Mouse (Mus musculus) gastrocnemius, postnatal 25 days (tissue): Measurements from ENCODE around the gene Ankib1. TPM values are rescaled to one million over a fixed set of nuclear protein-coding genes. Genes with fewer than 3 reads are reported as not detected.
"Not testable (repeated sequence)": the region's sequence is repeated elsewhere in the genome, so short reads cannot be mapped to it uniquely, and the experiment has no call there.

Experiments
- DNase-seq: peaks from one replicate; pipeline ENCODE4 v3.0.0; 2022
- long read RNA-seq, 2 experiments: library from polyadenylated mRNA; stranded (forward); transcript quantifications; one replicate each; pipeline ENCODE4 v2.0.0; 2021
- total RNA-seq, 2 experiments: library from RNA; stranded (reverse); gene quantifications; 1 replicate in 1 of 2; 2 replicates in 1 of 2; pipeline ENCODE4 v1.2.3; 2021

Gene Ankib1
- total RNA-seq = 10 to 100 TPM; 14.5 to 17.3 TPM
- long read RNA-seq, experiment 1, partial matches to known transcripts = 0 of 8 reads
- long read RNA-seq, experiment 1, other reads (novel, unspliced or antisense) = 4 of 8 reads
- long read RNA-seq, experiment 2, full-length matches to known transcripts = 8 of 18 reads
- long read RNA-seq, experiment 2, partial matches to known transcripts = 4 of 18 reads
- long read RNA-seq, experiment 2, other reads (novel, unspliced or antisense) = 6 of 18 reads

DNA sequence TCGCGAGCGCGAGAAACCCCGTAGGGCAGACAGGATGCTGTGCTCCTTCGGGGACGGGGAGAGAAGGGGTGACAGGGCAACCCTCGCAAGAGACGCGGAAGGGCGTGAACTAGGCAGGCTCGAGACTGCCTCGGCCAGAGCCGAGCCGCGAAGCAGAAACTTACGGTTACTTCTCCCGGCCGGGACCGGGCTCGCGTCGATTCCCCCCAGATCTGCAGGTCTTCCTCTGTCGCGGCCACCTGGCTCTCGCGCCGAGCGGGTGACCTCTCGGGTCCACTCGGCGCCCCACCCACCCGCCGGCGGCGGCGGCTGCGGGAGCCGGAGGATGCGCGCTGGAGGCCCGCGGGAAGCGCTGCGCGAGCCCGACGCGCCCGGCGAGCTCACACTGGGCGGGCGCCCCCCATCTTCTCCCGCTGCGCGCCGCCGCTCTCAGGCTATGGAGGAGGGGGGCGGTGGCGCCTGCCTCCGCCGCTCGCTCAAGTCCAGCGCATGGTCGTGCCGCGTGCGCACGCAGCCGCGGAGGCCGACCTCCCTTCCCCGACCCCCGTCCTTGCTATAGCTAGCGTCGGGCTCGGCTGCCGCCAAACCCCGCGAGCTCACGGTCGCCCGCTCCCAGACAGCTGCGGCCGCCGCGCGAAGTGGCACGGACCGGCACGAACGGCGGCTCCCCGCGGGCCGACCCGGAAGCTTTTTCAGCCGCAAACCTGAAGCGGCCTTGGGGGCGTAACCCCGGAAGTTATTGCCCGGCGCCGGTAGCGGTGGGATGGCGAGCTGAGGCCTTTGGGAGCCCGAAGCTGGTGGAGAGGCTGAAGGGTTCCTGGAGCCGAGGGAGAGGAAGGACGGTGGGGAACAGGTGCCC is at the start of gene Ankib1, which contains the start of gene Krit1:
Ankib1 (minus strand) TSS at position 493 of the 859 bp plus-strand sequence.
Krit1 (plus strand) TSS at position 752 of the 859 bp plus-strand sequence.
- DNase-seq = peak; percentile 88

DNA sequence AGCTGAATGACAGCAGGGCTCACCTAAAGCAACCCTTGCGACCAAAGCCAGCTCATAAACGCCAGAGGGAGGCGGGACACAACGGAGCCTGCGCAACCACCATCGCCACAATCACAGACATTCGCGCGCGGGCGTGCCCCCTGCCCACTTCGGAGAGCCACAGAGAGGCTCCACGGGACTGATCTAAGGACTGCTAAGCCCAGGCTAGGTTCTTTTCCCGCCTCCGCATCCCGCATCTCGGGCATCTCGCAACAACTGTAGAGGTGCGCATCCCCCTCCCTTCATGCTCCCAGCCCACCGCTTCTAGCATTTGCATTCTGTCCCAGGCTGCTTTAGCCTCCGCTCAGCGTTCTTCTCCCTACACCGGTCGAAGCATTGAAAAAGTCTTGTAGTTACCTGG is 42.3 kb upstream of the Ankib1 start, which contains the start of gene Lrrd1:
Lrrd1 (plus strand) TSS at position 148 of the 400 bp plus-strand sequence.
- no peak for DNase-seq

DNA sequence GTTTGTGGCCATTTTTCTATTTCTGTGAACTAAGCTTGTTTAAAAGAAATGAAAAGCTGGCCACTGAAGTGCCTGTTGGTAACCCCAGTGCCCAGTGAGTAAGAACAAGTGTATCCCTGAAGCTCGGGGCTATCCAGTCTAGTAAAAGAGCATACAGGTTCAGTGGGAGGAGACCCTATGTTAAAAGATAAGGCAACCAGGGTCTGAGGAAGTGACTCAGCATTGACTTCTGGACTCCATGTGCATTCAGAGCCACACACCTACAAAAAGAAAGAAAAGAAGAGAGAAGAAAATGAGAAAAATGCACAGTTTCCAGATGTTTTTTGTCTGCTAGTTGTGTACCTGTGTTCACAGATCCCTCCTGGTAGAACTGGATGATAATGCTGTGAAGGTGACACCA is 31.4 kb upstream of the Ankib1 start:
- DNase-seq = no peak

DNA sequence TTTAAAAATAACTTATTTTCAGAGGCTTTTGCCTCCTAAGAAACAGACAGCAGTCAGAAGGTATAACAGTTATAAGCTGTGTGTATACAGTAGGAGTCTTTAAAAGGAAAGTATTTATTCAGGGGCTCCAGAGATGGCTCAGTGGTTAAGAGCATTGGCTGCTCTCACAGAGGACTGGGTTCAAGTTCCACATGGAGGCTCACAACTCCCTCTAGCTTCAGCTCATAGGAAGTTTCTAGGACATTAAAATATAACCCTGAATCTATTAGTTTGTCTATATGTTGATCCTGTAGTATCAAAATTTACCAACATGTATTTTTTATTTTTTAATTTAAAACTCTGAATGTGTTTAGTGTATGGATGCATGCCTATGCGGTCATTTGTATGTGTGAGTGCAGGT is 5.7 kb upstream of the Ankib1 start:
- DNase-seq = no peak

DNA sequence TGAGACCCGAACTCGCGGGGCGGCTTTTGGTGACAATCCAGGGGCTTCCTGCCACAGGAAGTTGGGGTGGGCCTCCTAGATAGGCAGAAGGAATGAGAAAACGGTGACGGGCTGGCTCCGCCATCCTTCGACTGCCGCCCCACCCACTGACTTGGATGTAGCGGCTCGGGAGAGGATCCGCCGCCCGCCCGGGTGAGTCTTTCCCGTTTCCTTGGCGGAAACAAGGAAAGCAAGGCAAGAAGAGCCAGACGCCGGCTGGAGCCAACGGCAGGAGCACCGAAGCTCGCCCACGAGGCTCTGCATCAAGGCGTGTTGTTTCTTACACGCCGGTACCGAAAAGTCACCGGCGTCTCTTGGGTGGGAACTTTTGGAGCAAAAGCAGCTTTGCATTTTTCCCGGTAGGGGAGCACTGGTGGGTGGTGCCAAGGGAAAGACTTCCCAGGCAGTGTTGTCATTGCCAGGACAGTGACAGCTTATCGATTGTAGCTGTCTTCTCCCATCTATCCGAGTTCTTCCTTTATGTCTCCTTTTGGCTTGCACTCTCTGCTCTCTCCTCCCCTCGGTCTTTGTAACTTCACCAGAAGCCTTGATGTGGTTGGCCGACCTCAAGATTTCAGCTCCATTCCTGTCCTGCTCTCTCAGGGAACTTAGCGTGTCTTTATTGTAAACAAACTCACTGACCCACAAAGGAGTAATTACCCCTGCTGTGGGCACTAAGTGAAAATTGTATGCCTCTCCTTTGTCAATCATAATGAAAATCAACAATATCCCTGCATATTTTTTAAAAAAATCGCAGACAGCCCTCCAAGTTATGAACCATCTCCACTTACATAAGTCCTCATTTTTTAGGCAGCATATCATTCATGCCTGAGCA is 804 bp upstream of the Ankib1 start:
- no peak for DNase-seq

DNA sequence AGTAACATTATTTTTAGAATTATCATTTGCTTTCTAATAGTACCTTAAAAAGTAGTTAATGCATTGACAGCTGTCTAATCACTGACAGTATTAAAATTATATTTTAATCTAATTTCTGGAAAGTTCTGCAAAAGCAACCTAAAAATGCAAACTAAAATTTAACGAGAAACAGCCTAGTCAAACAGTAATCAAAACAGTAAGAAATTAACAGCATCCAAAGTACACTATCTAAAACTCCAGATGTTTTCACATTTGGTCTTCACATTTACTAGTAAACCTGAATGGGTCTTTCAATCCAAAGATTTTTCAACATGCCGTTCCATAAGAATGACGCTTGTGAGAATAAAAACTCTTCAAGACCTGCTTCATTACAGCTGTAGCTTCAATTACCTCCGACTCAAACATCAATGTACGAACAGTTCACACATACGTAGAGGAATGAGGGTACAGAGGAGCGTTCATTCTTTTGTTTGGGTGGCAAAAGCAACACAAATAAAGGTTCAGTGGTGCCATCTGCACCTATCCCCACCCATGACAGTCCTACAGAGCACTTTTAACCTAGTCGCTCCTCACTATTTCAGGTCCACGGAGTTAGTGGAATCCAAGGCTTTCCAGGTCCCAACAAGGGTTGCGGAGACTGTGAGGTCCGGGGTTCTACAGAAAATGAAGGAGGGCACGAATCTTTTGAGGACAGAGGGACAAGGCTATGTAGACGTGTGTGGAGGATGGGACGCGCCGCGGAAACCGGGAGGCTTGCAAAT is 873 bp downstream of the Ankib1 start:
- no peak for DNase-seq

DNA sequence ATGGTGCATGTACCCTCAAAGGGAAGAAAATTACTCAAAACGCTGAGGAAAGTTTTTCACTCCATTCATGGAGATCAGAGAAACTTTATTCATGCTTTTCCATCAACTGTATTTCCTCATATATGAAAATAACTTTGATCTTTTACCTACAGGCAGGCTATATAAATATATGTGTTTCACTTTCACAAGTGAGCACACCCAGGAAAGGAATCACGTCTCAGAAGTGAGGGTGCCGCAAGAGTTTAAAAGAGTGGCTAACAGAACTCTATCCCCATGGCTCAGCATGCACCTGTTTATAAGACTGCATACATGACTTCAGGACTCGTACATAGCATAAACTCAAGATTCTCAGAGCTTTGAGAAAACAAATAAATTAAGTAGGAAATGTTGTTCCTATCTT is 1.8 kb downstream of the Ankib1 start:
- DNase-seq = no peak

DNA sequence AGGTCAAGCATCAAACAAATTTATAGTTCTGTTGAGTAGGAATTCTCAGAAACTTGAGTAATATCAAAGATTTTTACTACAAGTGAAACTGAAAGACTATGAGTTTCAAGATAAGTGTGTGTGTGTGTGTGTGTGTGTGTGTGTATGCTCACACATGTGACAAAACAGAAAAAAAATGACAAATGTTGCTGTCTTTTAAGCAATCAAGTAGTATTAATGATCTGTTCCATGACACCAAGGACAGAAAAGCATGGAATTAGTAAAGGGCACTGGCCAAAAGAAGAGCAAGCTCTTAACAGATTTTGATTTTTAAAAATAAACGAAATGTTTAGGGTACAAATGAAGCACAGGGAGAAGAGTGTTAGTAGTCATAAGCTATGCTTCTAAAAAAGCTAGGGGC is 2.7 kb downstream of the Ankib1 start:
- DNase-seq = no peak

DNA sequence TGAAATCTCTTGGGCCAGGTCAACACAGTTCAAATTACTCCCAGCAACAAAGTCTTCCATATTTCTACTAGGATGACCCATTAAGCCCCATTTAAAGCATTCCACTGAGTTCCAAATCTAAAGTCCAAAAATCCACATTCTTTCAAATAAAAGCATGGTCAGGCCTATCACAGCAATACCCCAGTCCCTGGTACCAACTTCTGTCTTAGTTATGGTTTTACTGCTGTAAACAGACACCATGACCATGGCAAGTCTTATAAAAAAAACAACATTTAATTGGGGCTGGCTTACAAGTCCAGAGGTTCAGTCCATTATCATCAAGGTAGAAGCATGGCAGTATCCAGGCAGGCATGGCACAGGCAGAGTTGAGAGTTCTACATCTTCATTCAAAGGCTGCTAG is 4.1 kb downstream of the Ankib1 start:
- not testable (repeated sequence) for DNase-seq

DNA sequence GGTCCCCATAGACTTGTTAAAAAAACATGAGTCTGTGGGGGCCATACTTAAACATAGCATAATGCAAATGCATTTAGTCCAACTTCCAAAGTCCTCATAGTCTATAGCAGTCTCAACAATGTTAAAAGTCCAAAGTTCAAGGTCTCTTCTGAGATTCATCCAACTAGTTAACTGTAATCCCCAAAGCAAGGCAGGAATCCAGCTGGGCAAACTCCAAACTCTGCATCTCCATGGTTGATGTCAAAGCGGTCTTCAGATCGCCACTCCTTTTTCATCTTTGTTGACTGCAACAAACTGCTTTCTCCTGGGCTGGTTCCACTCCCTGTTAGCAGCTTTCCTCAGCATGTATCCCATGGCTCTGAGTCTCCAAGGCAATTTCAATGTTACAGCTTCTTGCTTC is 5.6 kb downstream of the Ankib1 start:
- not testable (repeated sequence) for DNase-seq

DNA sequence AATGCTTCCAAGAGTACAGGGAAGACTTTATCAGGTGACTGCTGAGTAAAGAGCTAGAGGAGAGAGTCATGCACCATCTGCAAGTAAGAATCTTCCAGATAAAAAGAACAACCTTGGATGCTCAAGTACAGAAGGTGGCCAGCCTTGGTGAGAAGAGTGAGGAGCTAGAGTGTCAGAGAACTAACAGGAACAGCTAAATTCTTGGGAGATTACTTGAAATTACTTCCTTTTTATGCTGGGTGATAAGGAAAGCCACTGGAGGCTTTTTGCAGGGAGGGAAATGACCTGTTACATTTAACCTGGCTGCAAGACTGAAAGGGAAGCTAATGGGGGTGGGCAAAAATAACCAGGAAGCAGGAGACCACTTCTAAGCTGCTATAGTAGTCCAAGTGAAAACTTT is 11.7 kb downstream of the Ankib1 start:
- no peak for DNase-seq

DNA sequence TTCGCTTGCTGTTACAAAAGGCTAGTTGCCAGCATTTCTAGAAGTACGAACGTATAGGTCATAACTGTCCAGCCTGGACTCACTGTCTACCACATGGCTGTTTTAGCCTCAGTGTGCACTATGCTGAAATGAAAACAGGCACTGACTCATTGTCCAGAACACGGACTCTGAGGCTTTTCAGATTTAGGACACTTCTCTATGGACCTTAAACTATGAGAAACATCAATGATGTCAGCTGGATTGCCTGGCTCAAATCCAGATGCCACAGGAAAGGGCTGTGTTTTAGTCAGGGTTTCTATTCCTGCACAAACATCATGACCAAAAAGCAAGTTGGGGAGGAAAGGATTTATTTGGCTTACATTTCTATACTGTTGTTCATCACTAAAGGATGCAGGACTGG is 15.2 kb downstream of the Ankib1 start:
- no peak for DNase-seq

DNA sequence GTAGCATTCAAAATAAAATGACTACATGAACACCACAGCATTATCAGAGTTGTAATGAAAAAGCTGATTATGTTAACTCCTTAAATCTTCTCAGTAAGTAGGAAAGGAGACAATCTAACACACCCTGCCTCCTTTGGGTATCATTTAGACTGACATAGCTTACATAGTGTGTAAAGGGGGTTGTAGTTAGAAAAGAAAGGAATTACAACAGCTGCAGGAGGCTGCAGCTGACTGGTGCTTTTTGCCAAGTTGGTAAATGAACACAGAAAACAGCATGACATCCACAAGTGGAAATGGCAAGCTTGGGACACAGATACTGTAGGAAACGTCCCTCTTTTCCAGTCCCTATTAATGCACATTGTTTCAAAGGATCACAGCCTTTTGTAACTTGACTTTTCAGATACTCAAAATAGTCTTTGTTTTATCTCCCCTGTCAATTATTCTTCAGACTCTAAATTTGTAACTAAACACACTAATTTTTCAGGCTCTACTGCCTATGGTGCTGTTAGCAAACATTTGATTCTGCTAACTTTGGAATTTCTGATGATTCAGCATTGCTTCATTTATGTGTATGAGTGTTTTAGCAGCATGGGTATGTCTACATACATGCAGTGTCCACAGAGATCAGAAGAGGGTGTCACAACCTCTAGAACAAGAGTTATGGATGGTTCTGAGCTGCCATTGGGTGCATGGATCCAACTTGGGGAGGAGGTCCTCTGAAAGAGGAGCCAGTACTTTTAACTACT is 17.8 kb downstream of the Ankib1 start:
- no peak for DNase-seq

DNA sequence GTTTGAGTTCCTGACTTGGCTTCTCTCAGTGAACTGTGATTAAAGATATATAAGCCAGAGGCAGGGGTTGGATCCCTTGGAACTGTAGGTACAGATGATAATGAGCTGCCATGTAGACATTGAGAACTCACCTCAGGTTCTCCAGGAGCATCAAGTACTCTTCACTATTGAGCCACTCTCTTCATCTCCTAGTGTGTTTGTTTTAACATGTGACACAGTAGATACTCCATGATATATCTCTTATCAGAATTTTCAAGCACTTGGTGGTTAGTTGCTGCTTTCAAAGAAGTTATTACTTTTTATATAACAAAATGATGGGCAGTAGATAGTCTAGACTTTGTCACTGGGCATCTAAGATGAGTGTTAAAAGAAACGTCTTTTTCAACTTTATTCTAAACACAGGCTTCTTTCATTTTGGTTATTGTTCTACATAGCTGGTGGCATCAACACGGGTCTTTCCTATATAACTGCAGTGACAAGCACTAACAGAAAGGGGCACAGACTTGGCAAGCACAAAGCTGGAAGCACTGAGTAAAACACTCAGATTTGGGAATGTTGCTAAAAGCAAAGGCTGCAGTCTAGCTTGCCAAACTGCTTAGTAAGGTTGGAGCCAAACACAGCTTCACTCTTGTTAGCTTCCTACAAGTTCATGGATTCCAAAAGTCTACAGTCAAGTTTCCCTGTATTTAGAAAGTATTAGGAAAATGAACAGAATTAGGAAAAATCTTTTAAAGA is 18.6 kb downstream of the Ankib1 start:
- no peak for DNase-seq

DNA sequence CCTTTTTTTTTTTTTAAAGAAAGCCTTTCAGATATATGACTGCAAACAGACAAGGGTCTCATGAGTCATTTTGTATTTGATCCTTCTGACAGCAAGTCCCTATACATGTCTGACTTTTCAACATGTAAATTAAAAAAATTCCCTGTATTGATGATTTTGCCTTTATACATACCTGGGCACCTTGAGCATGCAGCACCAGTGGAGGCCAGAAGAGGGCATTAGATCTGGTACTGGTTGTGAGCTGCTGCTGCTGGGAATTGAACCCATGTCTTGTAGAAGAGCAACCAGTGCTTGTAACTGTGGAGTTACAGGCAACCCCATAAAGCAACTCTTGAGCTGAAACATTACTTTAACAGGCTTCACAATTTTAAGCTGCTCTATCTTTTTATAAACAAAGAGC is 20.1 kb downstream of the Ankib1 start:
- no peak for DNase-seq

DNA sequence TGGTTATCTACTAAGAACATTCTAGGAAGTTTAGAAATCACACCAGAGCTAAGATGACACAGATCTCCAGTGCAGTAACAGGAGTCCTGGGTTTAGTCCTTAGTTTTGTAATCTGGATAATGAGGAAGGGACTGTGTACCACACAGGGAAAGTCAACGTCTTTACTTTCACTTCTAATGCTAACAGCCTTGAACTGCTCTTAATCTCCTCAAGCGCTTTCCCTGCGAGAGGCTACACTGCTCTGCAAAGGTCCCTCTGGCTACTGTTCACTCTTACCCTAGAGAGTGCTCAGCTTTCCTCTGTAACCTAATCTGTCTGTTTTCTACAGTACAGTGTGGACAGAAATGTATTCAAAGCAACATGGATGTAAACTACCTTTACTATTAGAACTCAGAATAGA is 30.7 kb downstream of the Ankib1 start:
- no peak for DNase-seq

DNA sequence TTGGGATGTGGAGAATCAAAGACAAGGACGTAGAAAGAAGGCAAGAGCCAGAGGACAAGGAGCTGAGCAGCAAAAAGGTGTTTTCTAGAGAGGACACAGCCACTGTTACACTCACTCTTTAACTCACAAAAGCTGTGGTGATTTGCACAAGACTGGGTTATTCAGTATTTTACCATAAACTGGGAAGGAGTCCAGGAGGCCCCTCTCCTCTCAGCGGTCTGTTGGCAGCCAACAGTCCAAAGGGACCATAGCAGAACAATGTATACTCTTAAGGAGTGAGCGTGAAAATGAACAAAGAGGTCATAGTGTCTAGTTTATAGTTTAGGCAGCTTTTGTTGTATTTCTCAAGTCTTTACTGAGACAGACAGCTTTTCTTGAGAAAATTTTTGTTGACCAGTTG is 31.2 kb downstream of the Ankib1 start:
- no peak for DNase-seq

DNA sequence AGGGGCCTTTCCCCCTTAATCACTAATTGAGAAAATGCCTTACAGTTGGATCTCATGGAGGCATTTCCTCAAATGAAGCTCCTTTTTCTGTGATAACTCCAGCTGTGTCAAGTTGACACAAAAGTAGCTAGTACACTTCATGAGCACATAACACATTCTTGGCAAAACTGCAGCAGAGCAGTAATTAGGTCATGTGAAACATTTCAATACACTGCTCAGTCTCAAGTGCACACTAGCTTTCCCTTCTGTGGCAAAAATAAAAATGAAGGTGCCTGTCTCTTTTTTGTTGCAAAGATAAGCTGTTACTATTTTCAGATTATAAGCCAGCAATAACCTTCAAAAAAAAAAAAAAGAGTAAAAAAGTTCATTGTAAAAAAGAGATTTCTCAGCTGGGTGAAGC is 52.2 kb downstream of the Ankib1 start:
- DNase-seq = not testable (repeated sequence)

DNA sequence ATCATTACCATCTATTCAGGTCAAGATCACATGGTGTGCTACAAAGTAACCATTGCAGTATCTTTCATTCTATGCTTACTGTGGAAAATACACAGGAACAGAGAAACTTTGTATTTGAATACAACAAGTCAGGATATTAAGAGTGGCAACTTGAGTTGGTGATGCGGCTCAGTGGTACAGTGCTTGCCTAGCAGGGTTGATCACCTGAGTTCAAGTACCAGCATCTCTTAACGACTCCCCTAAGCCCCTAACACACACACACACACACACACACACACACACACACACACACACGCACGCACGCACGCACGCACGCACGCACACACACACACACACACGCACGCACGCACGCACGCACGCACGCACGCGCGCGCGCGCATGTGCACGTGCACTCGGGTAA is 69.9 kb downstream of the Ankib1 start:
- DNase-seq = not testable (repeated sequence)

DNA sequence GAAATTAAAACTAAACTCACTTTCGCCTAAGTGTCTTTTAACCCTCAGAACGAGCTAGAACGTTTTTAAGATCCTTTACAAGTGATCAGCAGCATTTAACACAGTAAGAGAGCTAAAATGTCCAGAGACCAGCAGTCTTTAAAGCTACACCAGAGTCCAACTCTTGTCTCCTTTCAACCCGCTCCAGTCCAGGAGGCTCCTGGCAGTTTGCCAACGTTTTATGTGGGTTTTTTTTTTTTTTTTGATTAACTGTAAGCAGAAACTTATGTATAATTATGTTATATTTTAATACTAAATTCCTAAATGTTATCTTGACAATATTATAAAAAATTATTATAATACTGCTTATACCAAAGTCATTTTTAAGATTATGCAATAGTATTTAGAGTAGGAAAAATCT is 73.9 kb downstream of the Ankib1 start:
- no peak for DNase-seq
